Mouse (Mus musculus): ENCODE results near the gene Cd300c. TPM values are rescaled to one million over a fixed set of nuclear protein-coding genes. Genes with fewer than 3 reads are reported as not detected.

Gene Cd300c
- polyA plus RNA-seq (2012; rRNA removed): 0.26 and 0.32 TPM in 2 replicates

GRCm38 (mm10) chr11:114968752-114969207 lies at the start of gene Cd300c:
Gene Cd300c, minus strand, starts transcription at chr11:114969157.

GRCm38 (mm10) chr11:115016093-115016492 lies 47.1 kb upstream of the Cd300c start, which contains the start of gene Cd300ld2:
Gene Cd300ld2, minus strand, starts transcription at chr11:115016193.

GRCm38 (mm10) chr11:115001474-115002040 lies 32.6 kb upstream of the Cd300c start, which contains the start of gene Cd300c2:
Gene Cd300c2, minus strand, starts transcription at chr11:115001880.

GRCm38 (mm10) chr11:114989793-114990192 lies 20.8 kb upstream of the Cd300c start, which contains the start of gene Cd300ld:
Gene Cd300ld, minus strand, starts transcription at chr11:114989922.

GRCm38 (mm10) chr11:114934144-114934543 lies 34.8 kb downstream of the Cd300c start, which contains the start of gene Cd300lb:
Gene Cd300lb, minus strand, starts transcription at chr11:114934386.

Other genes starting within 250 kb of the Cd300c start
- gene Dnaic2, start 241.7 kb downstream of the Cd300c start, polyA plus RNA-seq (2012; rRNA removed): 0.16 and 0.31 TPM in 2 replicates
- 0.52 and 1.1 TPM in 2 replicates for gene Kif19a, start 203.8 kb downstream of the Cd300c start, polyA plus RNA-seq (2012; rRNA removed)
- gene Btbd17, start 173.2 kb downstream of the Cd300c start, polyA plus RNA-seq (2012; rRNA removed): 0.78 and 2.2 TPM in 2 replicates
- gene Gpr142, start 170.2 kb downstream of the Cd300c start, polyA plus RNA-seq (2012; rRNA removed): 0.23 and 0.43 TPM in 2 replicates
- gene Gprc5c, start 118.0 kb downstream of the Cd300c start, polyA plus RNA-seq (2012; rRNA removed): 5.8 and 8.1 TPM in 2 replicates
- 0.24 and 0.39 TPM in 2 replicates for gene Cd300a, start 79.1 kb downstream of the Cd300c start, polyA plus RNA-seq (2012; rRNA removed)
- gene Cd300lb, start 34.8 kb downstream of the Cd300c start, polyA plus RNA-seq (2012; rRNA removed): 0.58 and 0.64 TPM in 2 replicates
- 0.34 and 0.44 TPM in 2 replicates for gene Cd300ld, start 20.8 kb upstream of the Cd300c start, polyA plus RNA-seq (2012; rRNA removed)
- gene Cd300c2, start 32.7 kb upstream of the Cd300c start, polyA plus RNA-seq (2012; rRNA removed): 2.0 and 2.5 TPM in 2 replicates
- not detected in 2 replicates for gene Cd300ld2, start 47.0 kb upstream of the Cd300c start, polyA plus RNA-seq (2012; rRNA removed)
- 0.39 TPM in 1 of 2 replicates, not detected in the other for gene Cd300ld4, start 57.9 kb upstream of the Cd300c start, polyA plus RNA-seq (2012; rRNA removed)
- gene Cd300ld5, start 68.6 kb upstream of the Cd300c start, polyA plus RNA-seq (2012; rRNA removed): 1.5 and 2.2 TPM in 2 replicates
- gene Cd300ld3, start 79.3 kb upstream of the Cd300c start, polyA plus RNA-seq (2012; rRNA removed): 2.0 and 7.5 TPM in 2 replicates
- 0.12 and 0.21 TPM in 2 replicates for gene Cd300e, start 93.0 kb upstream of the Cd300c start, polyA plus RNA-seq (2012; rRNA removed)
- gene Rab37, start 122.3 kb upstream of the Cd300c start, polyA plus RNA-seq (2012; rRNA removed): 0.74 and 1.2 TPM in 2 replicates
- gene Cd300lf, start 164.8 kb upstream of the Cd300c start, polyA plus RNA-seq (2012; rRNA removed): 1.7 and 2.3 TPM in 2 replicates
- 43.1 and 57.6 TPM in 2 replicates for gene Slc9a3r1, start 194.2 kb upstream of the Cd300c start, polyA plus RNA-seq (2012; rRNA removed)
- 7.5 and 8.3 TPM in 2 replicates for gene Tmem104, start 218.3 kb upstream of the Cd300c start, polyA plus RNA-seq (2012; rRNA removed)
- 6.5 and 8.5 TPM in 2 replicates for gene Nat9, start 218.7 kb upstream of the Cd300c start, polyA plus RNA-seq (2012; rRNA removed)